Mouse (Mus musculus) ovary, postnatal 10 days (tissue): ENCODE data around the gene Kin.

ENCODE experiments used
- DNase-seq: peaks from one replicate; pipeline ENCODE4 v3.0.0; 2022; ENCODE audit warnings: low spot score

Kin gene

DNA sequence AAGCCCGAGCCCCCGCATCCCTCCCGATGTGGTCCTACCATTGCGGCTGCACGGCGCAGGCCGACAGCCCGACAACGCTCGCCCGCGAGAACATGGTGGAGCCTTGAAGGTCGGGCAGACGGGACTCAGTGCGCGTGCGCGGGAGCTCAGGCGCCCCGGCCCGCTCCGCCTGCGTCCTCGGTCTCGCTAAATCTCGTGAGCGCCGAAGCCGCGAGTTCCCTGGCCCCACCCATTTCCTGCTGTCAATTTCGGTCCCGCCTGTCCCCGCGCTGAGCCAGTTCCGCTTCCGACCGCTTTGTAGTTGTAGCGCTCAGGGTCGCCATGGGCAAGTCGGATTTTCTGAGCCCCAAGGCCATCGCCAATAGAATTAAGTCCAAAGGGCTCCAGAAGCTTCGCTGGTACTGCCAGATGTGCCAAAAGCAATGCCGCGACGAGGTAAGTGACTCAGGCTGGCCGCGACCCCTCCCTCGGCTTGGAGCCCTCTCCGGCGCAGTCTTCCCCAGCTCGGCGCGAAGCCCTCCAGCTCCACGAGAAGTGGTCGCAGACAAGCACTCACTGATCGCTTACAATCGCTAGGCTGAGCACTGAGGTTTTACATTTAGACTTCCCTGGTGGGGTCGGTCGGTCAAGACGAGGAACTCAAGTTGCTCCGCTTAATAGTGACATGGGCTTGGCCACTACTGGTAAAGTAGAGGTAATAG, at the start of gene Kin, which contains the start of gene Atp5c1:
Gene Kin (plus strand): TSS at position 284 of the 701 bp plus-strand sequence.
Gene Atp5c1 (minus strand): TSS at position 201 of the 701 bp plus-strand sequence.
- DNase-seq, result peak; percentile 92

DNA sequence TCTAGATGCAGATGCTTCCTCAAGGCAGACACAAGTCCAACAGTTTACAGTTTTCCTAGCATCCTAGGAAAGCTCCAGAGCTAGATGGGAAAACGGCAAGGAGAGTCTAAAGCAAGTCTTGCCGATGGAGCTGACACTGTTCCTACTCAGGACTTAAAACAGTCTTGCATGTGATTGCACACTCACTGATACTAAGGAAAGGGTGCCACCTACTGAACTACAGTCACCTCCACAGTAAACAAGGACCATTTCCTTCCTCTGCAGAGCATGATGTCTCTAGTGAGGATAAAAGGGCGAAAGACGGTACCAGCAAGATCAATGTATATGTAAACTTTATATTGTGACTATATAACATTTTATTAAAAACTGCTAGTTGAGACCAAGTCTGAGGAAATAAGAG, 46.7 kb upstream of the Kin start:
- no peak for DNase-seq

DNA sequence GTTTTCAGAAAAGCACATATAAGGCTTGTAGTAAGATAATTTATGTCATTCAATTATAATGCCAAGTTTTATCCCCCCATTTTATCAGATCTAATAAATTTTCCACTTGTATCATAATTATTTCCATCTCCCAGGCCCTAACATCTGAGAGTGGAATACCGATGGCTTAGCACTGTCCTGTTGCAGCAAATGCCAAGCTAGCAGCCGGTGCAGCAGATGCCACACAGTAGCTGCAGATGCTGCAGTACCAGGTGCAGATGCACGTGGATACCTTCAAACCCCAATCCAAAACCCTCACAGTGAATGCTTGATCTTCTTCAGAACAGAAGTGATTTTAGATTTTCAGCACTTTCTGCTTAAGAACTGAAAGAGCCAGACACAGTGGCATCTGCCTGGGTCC, 45.4 kb upstream of the Kin start:
- no peak for DNase-seq

DNA sequence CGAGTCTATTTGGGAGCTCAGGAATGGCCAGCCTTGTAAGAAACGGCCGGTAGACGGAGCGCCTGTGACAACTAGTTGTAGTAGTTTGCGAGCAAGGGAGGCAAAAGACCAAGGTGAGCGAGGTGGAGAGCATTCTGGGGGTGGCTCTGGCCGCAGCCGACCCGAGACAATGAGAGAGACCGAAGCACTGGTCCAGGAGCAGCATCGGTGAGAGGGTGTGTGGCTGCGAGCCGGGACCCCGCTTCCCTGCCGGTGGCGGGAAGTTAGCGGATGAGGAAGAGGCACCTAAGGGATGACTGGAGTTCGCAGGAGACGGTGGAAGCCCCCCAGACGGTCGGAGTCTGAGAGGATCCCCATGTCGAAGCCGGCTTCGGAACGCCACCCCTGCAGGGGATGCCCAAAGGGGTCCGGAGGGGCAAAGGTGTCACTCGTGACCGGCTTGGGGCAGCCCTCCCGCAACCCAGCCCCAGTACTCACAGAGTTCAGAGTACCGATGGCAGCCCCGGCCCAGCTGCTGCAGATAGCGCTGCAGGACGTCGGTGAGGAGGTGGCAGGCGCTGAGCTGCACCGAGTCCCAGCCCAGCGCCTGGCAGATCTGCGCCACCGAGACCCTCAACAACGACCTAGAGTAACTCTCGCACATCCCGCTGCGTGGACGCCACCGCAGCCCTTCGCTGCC, 32.5 kb upstream of the Kin start:
- peak; percentile 8 for DNase-seq

DNA sequence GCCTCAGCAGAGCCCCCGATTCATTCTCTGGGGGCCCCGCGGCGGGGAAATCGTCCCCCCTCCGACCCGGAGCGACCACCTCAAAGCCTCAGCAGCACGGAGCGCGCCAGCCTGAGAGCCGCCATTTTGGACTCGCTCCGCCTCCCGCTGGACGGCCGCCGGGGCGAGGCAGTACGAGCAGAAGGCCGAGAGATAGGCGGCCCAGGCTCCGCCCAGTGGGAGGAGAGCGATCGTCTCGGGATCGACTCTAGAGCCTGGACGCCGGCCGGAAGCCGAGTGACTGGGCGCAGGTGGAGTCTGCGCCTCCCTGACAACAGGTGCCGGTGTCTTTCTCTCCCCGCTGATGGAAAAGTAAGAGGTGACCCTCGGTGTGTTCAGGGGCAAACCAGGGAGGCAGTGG, 31.9 kb upstream of the Kin start, which contains the start of gene Taf3:
Gene Taf3 (minus strand): TSS at position 136 of the 400 bp plus-strand sequence.
- DNase-seq, result peak; percentile 82

DNA sequence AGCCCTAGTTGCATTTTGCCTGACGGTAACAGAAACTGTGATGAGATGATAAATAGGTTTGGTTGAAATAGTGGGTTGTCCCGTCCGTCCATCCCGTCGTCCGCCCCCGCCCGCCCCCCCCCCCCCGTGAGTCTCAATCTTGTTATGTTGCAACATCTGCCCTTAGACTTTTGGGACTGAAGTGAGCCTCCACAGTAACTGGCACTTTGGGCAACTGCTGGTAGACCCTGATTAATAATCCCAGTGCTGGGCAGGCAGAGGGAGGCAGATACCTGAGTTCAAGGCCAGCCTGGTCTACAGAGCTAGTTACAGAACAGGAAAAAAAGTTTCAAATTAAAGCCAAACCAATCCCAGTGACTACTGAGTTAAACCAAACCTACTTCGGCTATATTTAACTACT, 30.9 kb upstream of the Kin start:
- no peak for DNase-seq

DNA sequence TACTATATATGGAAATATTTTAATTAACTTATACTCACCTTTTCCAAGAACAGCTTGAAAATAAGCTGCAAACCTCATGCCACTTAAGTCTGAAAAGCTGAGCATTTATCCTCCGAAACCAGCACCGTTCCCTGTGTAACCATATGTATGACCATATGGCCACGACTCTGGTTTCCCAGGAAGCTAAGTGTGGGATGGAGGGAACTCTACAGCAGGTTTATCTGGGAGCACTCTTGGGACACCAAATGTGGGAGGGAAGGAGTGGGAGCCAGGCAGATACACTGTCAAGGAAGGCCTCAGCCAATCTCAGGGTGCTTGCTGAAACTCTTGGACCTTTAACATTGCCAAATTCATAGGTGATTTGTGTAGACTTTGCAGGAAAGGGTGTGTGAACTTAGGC, 29.5 kb upstream of the Kin start:
- DNase-seq, result no peak

DNA sequence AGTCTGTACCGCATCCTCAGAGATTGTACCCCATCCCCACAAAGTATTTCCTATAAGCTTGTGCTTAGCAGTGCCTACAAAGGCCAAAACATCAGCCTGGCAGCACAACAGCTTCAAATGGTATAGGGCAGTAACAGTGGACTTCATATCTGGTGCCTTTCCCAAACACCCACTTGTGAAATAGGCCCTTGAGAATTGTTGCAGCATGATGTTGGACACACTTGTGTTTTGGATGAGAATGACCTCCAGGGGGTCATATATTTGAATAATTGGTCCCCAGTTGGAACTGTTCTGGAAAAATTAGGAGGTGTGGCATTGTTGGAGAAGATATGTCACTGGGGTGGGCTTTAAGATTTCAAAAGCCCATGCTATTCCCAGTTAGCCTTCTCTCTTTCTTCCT, 28.4 kb upstream of the Kin start:
- no peak for DNase-seq

DNA sequence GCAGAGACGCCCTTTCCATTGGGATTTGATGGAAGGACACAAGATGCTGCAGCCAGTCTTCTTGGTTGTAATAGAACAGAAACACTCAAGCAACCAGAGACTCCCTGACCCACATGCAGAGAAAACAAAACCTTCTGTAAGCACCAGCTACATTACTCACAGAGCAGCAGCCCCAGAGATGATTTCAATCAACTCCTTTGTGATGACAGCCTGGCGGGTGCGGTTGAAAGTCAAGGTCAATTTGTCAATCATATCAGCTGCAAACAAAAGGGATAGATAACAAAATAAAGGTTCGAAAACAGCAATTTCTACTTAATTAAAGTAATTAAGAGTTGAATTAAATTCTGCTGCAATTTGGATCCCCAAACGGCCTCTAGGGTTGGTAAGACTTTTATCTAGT, 21.6 kb upstream of the Kin start:
- no peak for DNase-seq

DNA sequence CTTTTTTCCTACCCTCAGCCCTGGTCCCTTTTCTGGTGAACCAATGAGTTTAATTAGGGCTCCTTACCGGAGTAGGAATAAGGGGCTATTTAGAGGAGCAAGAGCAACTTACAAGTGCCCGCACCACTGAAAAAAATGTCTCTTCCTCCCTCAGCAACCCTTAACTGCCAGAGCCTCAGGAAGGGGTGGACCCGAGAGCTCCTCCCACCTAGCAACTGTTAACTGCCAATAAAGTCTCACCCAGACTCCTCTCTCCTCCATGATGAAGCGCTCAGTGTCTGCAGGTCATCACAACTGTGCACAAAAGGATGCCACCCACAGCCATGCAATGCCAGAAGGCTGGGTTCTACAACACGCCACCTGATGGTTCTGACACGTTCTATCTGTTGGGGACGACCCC, 8.6 kb upstream of the Kin start:
- DNase-seq, result no peak

DNA sequence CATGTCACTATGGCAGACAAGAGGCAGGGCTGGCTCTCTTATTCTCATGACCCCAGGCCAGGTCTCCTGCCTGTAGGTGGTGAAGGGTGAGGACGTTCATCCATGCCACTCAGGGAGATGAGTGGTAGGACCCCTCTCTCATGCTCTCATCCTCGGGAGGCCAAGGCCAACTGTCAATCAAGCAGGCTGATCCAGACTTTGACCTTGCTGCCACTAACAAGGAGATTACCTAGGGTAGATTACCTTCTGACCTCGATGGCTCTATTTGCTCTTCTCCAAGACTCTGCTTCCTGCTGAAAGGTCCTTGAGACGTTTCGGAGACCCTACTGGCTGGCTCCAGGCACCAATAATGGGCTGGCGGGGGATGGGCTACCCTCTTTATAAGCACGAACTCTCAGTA, 5.9 kb upstream of the Kin start:
- no peak for DNase-seq

DNA sequence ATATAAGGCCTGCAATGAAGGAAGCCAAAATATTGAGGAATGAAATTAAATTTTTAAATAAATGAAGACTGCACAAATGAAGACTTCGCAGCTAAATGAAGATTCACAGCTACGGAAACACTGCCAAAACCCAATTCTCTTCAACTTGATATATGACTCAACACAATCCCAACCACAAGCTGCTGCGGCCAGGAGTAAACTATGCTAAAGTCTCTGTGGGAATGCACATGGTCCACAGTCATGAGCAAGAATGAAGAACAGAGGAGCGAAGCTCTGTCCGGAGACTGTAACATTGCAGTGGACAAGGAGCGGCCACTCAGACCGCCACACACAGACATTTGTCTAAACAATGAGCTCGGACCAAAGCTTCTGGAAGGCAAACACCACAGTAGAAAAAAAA, 3.7 kb upstream of the Kin start:
- DNase-seq, result no peak

DNA sequence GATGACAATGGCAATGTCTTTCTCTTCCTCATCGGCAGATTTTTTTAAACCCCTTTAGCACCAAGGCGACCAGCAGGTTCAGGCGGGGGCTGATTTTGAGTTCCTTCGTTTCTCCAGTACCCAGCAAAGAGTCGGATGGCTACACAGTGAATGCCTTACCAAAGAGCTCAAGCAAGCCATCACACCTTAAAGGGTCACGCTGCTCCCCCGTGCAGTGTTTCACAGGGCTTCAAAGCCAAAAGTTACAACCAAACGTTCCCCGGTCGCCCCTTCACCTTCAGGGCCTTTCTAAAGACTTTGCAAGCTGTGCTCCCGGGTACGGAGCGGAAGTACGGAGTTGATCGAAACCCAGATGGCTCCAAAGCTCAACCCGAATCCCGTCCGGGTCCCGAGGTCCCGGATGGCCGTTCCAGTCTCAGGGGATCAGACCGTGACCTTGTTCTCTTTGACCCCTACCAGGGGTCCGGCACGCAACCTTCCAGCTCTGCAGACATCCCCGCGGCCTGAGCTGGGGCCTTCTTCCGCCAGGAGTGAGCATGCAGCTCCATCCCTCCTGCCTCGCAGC, 566 bp upstream of the Kin start:
- DNase-seq, result no peak

DNA sequence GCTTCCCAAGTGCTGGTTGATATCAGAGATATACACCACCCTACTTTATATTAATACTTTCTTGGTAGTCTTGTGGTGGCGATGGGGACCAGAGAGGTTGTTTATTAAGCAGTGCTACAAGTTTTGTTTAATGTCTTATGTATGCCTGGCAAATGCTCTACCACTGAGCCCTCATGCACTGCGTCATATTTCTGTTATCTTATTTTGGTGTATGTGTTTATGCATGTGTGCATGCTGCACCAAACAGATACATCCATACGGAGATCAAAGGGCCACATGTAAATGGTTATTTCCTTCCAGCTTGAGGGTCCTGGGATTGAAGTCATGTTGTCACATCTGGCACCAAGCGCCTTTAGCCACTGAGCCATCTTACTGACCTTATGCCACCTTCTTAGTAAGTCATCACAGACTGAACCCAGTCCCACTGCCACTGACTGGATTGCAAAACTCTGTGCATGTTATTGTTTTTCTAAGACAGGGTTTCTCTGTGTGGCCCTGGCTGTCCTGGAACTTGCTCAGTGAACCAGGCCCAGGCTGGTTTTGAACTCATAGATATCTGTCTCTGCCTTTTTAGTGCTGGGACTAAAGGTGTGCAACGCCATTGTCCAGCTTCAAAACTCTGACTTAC, 1.2 kb downstream of the Kin start:
- DNase-seq, result no peak

DNA sequence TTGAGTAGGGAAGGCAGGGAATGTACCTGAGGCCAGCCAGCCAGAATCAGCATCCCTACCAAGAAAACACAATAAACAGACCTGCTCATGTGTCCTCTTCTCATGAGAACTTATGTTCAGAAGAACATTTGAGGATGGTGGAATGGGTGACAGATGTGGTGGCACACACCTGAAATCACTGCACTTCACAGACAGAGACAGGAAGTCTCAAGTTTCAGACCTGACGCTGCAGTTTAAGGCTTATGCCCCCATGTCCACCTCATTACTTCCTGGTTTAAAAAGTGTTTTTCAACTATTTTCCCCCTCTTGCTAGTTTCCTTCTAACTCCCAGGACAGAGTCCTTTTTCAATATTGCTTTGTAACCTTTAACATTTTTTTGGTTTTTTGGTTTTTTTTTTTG, 2.3 kb downstream of the Kin start:
- no peak for DNase-seq

DNA sequence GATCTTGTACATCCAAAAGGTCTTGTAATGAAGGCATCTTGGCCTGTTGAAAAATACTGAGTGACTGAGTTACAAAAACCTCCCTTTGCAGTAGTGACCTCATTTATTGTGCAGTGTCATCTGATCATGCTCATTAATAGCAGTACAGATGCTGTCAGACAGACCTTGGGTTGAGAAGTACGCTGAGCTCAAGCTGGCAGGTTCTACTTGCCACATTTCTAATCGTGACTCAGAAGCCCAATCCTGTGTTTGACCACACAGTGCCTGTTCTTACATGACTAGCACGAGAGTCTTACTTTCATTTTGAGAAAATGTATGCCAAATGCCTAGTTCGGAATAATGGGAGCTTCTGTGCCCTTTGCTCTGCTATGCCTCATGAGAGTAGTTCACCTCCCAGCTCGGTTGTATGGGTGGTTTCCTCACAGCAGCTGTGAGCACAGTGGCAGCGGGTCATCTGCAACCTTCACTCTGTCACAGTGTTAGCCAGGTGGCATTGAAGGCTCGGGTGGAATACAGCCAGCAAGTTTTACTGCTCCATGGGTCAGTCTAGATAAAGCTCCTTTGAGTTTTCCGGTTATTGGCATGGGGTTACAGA, 7.0 kb downstream of the Kin start:
- no peak for DNase-seq

DNA sequence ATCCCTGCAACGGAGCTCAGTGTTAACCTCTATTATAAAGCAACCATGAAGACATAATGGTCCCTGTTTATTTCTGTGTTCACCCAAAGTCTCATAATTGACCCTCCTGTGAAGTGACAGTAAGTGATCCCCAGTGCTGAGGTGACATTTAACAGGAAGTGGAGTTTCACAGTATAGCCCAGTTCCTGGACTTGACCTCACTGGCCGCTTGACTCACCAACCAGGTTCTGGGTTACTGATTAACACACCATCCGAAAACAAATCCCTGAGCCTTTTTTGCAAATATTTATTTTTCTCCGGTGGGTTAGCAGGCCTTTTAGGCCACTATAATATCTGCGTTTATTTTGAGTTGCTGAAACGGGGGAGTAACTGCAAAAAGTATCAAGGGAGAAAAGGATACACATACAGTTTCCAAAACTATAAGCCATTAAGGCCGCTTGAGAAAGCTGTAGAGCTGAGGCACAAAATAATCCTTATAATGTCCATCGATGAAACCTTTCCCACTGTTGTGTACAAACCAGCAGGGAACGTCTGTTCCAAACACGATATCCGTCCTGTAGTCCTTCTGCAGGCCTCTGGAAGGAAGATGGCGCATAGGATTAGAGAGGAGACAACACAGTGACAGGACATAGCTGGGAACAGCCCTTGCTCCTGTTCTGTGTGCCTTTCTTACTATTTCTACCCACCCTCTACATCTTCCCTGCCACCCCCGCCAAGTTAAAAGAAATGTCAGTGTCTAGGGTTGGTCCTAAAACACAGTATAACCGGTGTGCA, 14.1 kb downstream of the Kin start:
- no peak for DNase-seq

DNA sequence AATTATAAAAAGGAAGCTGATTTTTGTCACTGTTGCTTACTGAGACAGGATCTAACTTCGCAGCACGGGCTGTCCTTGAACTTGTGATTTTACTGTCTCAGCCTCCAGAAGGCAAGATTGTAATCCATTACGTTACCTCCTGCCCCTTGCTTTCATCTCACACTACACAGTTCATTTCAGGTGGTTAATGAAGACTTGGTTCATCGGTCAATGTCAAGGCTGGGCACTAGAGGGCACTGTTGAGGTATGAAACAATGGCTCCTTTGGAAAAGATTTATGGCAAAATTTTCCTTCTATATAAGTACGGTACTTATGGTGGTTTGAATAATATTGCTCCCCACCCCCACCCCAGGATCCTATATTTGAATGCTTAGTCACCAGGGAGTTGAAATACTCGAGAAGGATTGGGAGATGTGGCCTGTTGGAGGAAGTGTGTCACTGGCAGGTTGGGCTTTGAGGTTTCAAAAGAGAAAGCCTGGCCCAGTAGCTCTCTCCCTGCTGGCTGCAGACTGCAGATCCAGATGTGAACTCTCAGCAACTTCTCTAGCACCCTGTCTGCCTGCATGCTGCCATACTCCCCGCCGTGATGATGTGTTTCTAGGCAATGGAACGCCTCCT, 18.3 kb downstream of the Kin start:
- no peak for DNase-seq

DNA sequence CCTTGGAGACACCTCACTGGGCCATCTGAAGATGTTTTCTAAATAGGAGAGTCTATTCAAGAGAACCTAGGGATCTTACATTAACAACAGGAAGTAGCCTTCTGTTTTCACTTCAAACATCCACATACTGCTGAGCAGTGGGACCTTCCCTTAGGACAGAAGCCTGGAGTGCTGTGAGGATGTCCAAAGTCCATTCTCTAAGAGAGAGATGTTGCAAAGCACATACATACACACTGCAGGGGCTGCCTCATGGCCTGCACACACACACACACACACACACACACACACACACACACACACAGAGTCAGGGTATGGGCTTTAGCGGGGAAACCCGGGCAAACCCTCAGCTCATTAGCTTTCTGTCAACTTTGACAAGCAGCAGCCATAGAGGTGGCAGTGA, 20.1 kb downstream of the Kin start:
- no peak for DNase-seq

DNA sequence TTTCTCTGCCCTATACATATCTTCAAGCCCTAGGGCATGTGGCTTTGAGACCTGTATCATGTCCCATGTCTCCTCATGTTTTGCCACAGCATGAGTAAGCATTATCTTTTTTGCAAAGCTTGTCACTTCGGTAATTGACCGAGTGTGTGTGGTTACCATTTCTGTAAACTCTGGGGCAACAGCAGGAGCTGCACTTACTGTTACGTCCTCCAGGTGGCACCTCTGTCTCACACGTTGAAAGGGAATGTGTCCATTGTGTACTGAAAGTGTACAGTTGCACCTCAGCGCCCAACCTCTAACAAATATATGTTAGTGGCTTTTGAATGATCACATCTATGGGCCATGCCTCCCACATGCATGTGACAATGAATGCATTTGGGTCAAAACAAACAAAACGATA, 20.8 kb downstream of the Kin start:
- DNase-seq, result no peak

DNA sequence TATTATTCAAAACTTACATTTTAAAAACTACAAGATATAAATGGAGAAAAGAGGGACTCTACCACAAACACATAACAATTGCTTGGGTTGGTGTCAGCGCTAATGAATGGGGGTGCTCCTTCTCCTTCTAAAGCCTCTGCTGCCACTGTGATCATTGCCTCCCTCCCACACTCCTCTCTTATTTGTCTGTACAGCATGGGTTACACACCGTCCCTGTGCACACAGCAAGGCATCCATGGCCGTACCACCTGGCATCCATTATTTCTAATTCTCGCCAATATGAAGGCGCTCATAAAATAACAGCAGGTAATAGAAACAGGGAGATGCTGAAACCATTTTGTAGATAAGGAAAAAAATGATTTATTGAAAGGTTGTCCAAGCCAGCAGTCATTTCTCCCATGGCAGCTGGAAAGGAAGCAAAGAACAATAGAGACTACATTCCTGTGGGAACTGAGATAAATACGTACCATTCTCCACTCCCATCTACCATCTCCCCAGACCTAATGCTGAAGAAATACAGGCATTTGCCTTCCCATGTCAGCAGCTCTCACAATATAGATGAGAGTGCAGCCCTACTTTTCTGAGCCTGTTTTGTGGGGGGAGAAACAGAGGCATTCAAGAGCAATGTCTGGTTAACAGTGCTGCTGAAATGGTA, 28.3 kb downstream of the Kin start:
- DNase-seq, result no peak
